ENCODE assay signal across 8 mouse cellular contexts in the genomic region with DNA sequence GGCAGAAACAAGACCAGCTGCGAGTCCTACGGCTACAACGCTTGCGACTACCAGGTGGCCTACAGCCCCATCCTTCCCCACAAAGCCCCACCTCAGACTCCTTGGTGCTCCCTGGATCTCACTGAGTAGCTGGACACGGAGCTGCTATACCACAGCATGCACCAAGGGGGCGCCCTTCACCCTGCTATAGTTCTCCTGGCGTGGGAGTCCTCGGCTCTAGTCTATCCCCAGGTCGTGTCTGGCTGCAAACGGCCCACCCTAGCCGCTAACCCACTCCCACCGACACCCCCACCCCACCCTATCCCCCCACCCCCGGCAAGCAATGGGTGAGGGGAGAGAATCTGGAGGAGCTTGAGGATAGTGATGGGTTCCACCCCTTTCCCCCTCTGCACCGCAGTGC. TPM values are rescaled to one million over a fixed set of nuclear protein-coding genes. Genes with fewer than 3 reads are reported as not detected.
DNase-seq lines count a peak whose midpoint lies in the region; ATAC-seq and TF ChIP-seq lines count a peak whose summit lies in the region.

No protein-coding gene starts in this region.

- H3K27me3 ChIP-seq in Patski: no peaks in the 10 kb centered on the region
- H3K27me3 ChIP-seq in embryonic facial prominence, embryonic 15.5 days: no peaks in the 10 kb centered on the region
- 0 out of 2 replicates have a peak, but pooled peaks cover 5% of the 10 kb centered on the region for H3K27me3 ChIP-seq in heart, postnatal 0 days (ENCODE audit: control insufficient read depth, insufficient read depth, low read length)
- H3K27me3 ChIP-seq in lung, embryonic 15.5 days: no peaks in the 10 kb centered on the region

- ATAC-seq in Patski: peak; percentile 59
- 0 out of 2 replicates have a peak, but pooled peaks have one; percentile 3 for ATAC-seq in embryonic facial prominence, embryonic 15.5 days (ENCODE audit: insufficient number of reproducible peaks, low FRiP score, low TSS enrichment, low read depth)
- peak; percentile 70 for ATAC-seq in heart, postnatal 0 days (ENCODE audit: insufficient read depth, low read depth)
- peak; percentile 24; the same call in 1 of the 2 replicates for ATAC-seq in lung, embryonic 15.5 days (ENCODE audit: borderline replicate concordance, extremely low read depth, low FRiP score, low TSS enrichment)

- in situ Hi-C loops in Patski (cut with MboI; ENCODE audit: low pct_unique_long_range_greater_than_20kb): no loop called here

- TF ChIP-seq CTCF in Patski (IDR thresholded peaks at IDR 0.05): peak; percentile 84
- TF ChIP-seq CTCF in heart, postnatal 0 days (IDR thresholded peaks at IDR 0.05; ENCODE audit: low read depth): peak; percentile 79

- H3K4me3 ChIP-seq in embryonic facial prominence, embryonic 15.5 days (replicated peaks): peak overlapping the region; percentile 4; the same call in 1 of the 2 replicates
- no peak overlapping the region for H3K4me3 ChIP-seq in heart, postnatal 0 days (ENCODE audit: low read depth, low read length)
- peak overlapping the region; percentile 10; the same call in 1 of the 2 replicates for H3K4me3 ChIP-seq in lung, embryonic 15.5 days

- peaks cover 19% of the 10 kb centered on the region for H3K4me1 ChIP-seq in embryonic facial prominence, embryonic 15.5 days
- peaks cover 9% of the 10 kb centered on the region; the same call in 1 of the 2 replicates for H3K4me1 ChIP-seq in heart, postnatal 0 days (ENCODE audit: control insufficient read depth, insufficient read depth)
- H3K4me1 ChIP-seq in lung, embryonic 15.5 days: peaks cover 20% of the 10 kb centered on the region

- DNase-seq in CD4-positive helper T cell, adult 2 months (ENCODE audit: low read depth, low spot score): peak; percentile 61
- DNase-seq in Patski (ENCODE audit: low read depth, low spot score): no peak
- peak; percentile 69 for DNase-seq in heart, postnatal 0 days (ENCODE audit: low spot score)
- peak; percentile 73 to 77 for DNase-seq in kidney, postnatal 25 days
- DNase-seq in retina, embryonic 14.5 days (ENCODE audit: low spot score): peak; percentile 83
- peak; percentile 76 for DNase-seq in urinary bladder, postnatal 14 days (ENCODE audit: low spot score)

- POLR2A ChIA-PET in Patski (lab: Charles Lee): interaction anchor here (1.1 to 1.5 kb wide), 2 partner anchors 20 to 36 kb away, joined by 3 read pairs; a partner anchor contains a TSS

- no peaks in the 10 kb centered on the region for H3K9me3 ChIP-seq in embryonic facial prominence, embryonic 15.5 days (replicated peaks)
- no peaks in the 10 kb centered on the region for H3K9me3 ChIP-seq in heart, postnatal 0 days (replicated peaks; ENCODE audit: control insufficient read depth, low read length)
- H3K9me3 ChIP-seq in lung, embryonic 15.5 days: no peaks in the 10 kb centered on the region

- CTCF ChIA-PET in Patski (lab: Charles Lee): interaction anchor here (1.1 to 3.1 kb wide), 12 partner anchors 16 to 405 kb away, joined by 3 to 19 read pairs (median 5); a partner anchor contains a TSS

- H3K4me2 ChIP-seq in embryonic facial prominence, embryonic 15.5 days (replicated peaks): peak overlapping the region; percentile 45
- peak overlapping the region; percentile 39 for H3K4me2 ChIP-seq in heart, postnatal 0 days (ENCODE audit: low read depth, low read length)
- H3K4me2 ChIP-seq in lung, embryonic 15.5 days: peak overlapping the region; percentile 50

- no peak overlapping the region for H3K27ac ChIP-seq in embryonic facial prominence, embryonic 15.5 days (replicated peaks)
- H3K27ac ChIP-seq in heart, postnatal 0 days (ENCODE audit: low read depth): no peak overlapping the region
- no peak overlapping the region for H3K27ac ChIP-seq in lung, embryonic 15.5 days

- WGBS in embryonic facial prominence, embryonic 15.5 days: 5% methylated on average over 14 of the region's 14 CpGs
- 5% methylated on average over 13 of the region's 14 CpGs for WGBS in heart, postnatal 0 days
- WGBS in lung, embryonic 15.5 days: 6% methylated on average over 14 of the region's 14 CpGs

- TF ChIP-seq EP300 in heart, postnatal 0 days (IDR thresholded peaks at IDR 0.05; ENCODE audit: low read depth): no peak

- no peaks in the 10 kb centered on the region for H3K36me3 ChIP-seq in embryonic facial prominence, embryonic 15.5 days
- no peaks in the 10 kb centered on the region for H3K36me3 ChIP-seq in heart, postnatal 0 days (replicated peaks; ENCODE audit: control insufficient read depth, insufficient read depth, low read length)
- no peaks in the 10 kb centered on the region for H3K36me3 ChIP-seq in lung, embryonic 15.5 days

- no peak overlapping the region for H3K9ac ChIP-seq in embryonic facial prominence, embryonic 15.5 days
- H3K9ac ChIP-seq in heart, postnatal 0 days (replicated peaks; ENCODE audit: low read depth, low read length): no peak overlapping the region
- H3K9ac ChIP-seq in lung, embryonic 15.5 days: no peak overlapping the region

RNA-seq across cellular contexts. Expression of a gene that starts 7.2 kb away (rescaled TPM):
- not detected for polyA plus RNA-seq in Patski (2021)
- polyA plus RNA-seq in embryonic facial prominence, embryonic 15.5 days (2015; fragmentation: Nextera tagmentation; extraction: Ambion mirVana): 0.25 TPM in 1 of 2 replicates, not detected in the other
- total RNA-seq in heart, postnatal 0 days (2014; rRNA removed; ENCODE audit: low replicate concordance): not detected in 2 replicates
- not detected in 2 replicates for polyA plus RNA-seq in heart, postnatal 0 days (2015; fragmentation: Nextera tagmentation; extraction: Ambion mirVana)
- 0.32 and 0.74 TPM in 2 replicates for polyA plus RNA-seq in lung, embryonic 15.5 days (2015; fragmentation: Nextera tagmentation; extraction: Ambion mirVana)

RNA-seq across cellular contexts. Expression of a gene that starts 8.3 kb away (rescaled TPM):
- 3.6 TPM for polyA plus RNA-seq in Patski (2021)
- polyA plus RNA-seq in embryonic facial prominence, embryonic 15.5 days (2015; fragmentation: Nextera tagmentation; extraction: Ambion mirVana): 23.2 and 25.3 TPM in 2 replicates
- 23.4 and 31.8 TPM in 2 replicates for total RNA-seq in heart, postnatal 0 days (2014; rRNA removed; ENCODE audit: low replicate concordance)
- 16.3 and 20.4 TPM in 2 replicates for polyA plus RNA-seq in heart, postnatal 0 days (2015; fragmentation: Nextera tagmentation; extraction: Ambion mirVana)
- polyA plus RNA-seq in lung, embryonic 15.5 days (2015; fragmentation: Nextera tagmentation; extraction: Ambion mirVana): 24.2 and 24.7 TPM in 2 replicates

RNA-seq across cellular contexts. Expression of a gene that starts 8.4 kb away (rescaled TPM):
- polyA plus RNA-seq in Patski (2021): 0.49 TPM
- polyA plus RNA-seq in embryonic facial prominence, embryonic 15.5 days (2015; fragmentation: Nextera tagmentation; extraction: Ambion mirVana): 0.94 and 1.1 TPM in 2 replicates
- total RNA-seq in heart, postnatal 0 days (2014; rRNA removed; ENCODE audit: low replicate concordance): 2.6 and 8.7 TPM in 2 replicates
- polyA plus RNA-seq in heart, postnatal 0 days (2015; fragmentation: Nextera tagmentation; extraction: Ambion mirVana): 1.4 and 2.3 TPM in 2 replicates
- 3.0 and 3.2 TPM in 2 replicates for polyA plus RNA-seq in lung, embryonic 15.5 days (2015; fragmentation: Nextera tagmentation; extraction: Ambion mirVana)

RNA-seq across cellular contexts. Expression of a gene that starts 19.2 kb away (rescaled TPM):
- 0.78 TPM for polyA plus RNA-seq in Patski (2021)
- 0.60 and 0.76 TPM in 2 replicates for polyA plus RNA-seq in embryonic facial prominence, embryonic 15.5 days (2015; fragmentation: Nextera tagmentation; extraction: Ambion mirVana)
- total RNA-seq in heart, postnatal 0 days (2014; rRNA removed; ENCODE audit: low replicate concordance): 2.6 TPM in 1 of 2 replicates, not detected in the other
- 0.52 and 0.68 TPM in 2 replicates for polyA plus RNA-seq in heart, postnatal 0 days (2015; fragmentation: Nextera tagmentation; extraction: Ambion mirVana)
- 0.24 TPM in 1 of 2 replicates, not detected in the other for polyA plus RNA-seq in lung, embryonic 15.5 days (2015; fragmentation: Nextera tagmentation; extraction: Ambion mirVana)

RNA-seq across cellular contexts. Expression of a gene that starts 19.2 kb away (rescaled TPM):
- 149 TPM for polyA plus RNA-seq in Patski (2021)
- polyA plus RNA-seq in embryonic facial prominence, embryonic 15.5 days (2015; fragmentation: Nextera tagmentation; extraction: Ambion mirVana): 76.1 and 79.6 TPM in 2 replicates
- total RNA-seq in heart, postnatal 0 days (2014; rRNA removed; ENCODE audit: low replicate concordance): 151 TPM in 2 replicates
- 95.2 and 105 TPM in 2 replicates for polyA plus RNA-seq in heart, postnatal 0 days (2015; fragmentation: Nextera tagmentation; extraction: Ambion mirVana)
- 63.3 and 73.7 TPM in 2 replicates for polyA plus RNA-seq in lung, embryonic 15.5 days (2015; fragmentation: Nextera tagmentation; extraction: Ambion mirVana)

Comparison
In these comparisons a context has a peak if more than half of its experiments do, and no peak if none do; other contexts are left out.
1. ATAC-seq: peak in every context shown above with its lines; median percentile 70 in heart, postnatal 0 days; 59 in Patski; 24 in lung, embryonic 15.5 days; 3 in embryonic facial prominence, embryonic 15.5 days.